Mouse (Mus musculus): ENCODE measurements around the gene Tmem40. TPM values are rescaled to one million over a fixed set of nuclear protein-coding genes. Genes with fewer than 3 reads are reported as not detected.

Tmem40 gene
- polyA plus RNA-seq, 1 experiment from 2014 or later, result 90.6 TPM

DNA sequence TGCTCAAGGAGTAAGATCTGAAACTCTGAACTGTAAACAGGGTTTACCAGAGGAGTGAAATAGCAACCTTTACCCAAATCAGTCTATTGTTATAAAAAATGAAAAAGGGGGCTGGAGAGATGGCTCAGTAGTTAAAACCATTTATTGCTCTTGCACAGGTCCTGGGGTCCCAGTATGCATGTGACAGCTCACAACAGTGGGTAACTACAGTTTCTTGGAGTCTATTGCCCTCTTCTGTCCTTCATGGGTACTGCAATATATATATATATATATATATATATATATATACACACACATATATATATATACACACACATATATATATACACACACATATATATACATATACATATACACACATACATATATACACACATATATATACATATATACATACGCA, 10.4 kb upstream of the Tmem40 start:
- Histone ChIP-seq H3K27ac (replicated peaks) (no peak overlapping the region), H3K36me3 (ENCODE audit: control insufficient read depth, insufficient read depth, low read length) (no peaks in the 10 kb centered on the region), H3K9ac (ENCODE audit: low read length) (no peak overlapping the region), H3K4me3 (ENCODE audit: low read depth, low read length) (no peak overlapping the region), H3K4me2 (replicated peaks; ENCODE audit: low read depth) (no peak overlapping the region), H3K4me1 (replicated peaks; ENCODE audit: control insufficient read depth, insufficient read depth) (peaks cover 6% of the 10 kb centered on the region), H3K9me3 (ENCODE audit: control insufficient read depth, low read length) (no peaks in the 10 kb centered on the region), H3K27me3 (ENCODE audit: control insufficient read depth, insufficient read depth, low read length) (no peaks in the 10 kb centered on the region)
- TF ChIP-seq CTCF (IDR thresholded peaks at IDR 0.05; ENCODE audit: low read depth) (peak; percentile 60), EP300 (optimal IDR thresholded peaks at IDR 0.05) (no peak)
- DNase-seq (ENCODE audit: low spot score) (no peak), ATAC-seq (ENCODE audit: low FRiP score, low TSS enrichment) (no peak)
- 88% methylated on average over 1 of the region's 1 CpGs for WGBS

DNA sequence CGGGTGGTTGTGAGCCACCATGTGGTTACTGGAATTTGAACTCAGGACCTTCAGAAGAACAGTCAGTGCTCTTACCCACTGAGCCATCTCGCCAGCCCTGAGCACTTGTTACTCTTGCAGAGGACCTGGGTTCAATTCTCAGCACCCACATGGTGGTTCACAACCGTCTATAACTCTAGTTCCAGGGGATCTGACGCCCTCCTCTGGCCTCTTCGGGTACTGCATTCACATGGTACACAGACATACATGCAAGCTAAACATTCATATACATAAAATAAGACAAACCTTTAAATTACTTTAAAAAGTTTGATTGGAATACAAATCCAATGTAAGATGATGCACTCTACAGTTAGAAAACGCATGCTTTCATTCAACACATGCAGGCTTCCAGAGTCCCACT, 10.0 kb upstream of the Tmem40 start:
- Histone ChIP-seq H3K4me2 (replicated peaks; ENCODE audit: low read depth) (no peak overlapping the region), H3K9ac (ENCODE audit: low read length) (no peak overlapping the region), H3K9me3 (ENCODE audit: control insufficient read depth, low read length) (no peaks in the 10 kb centered on the region), H3K27me3 (ENCODE audit: control insufficient read depth, insufficient read depth, low read length) (no peaks in the 10 kb centered on the region), H3K4me3 (ENCODE audit: low read depth, low read length) (no peak overlapping the region), H3K36me3 (ENCODE audit: control insufficient read depth, insufficient read depth, low read length) (no peaks in the 10 kb centered on the region), H3K27ac (replicated peaks) (no peak overlapping the region), H3K4me1 (replicated peaks; ENCODE audit: control insufficient read depth, insufficient read depth) (peaks cover 6% of the 10 kb centered on the region)
- TF ChIP-seq CTCF (IDR thresholded peaks at IDR 0.05; ENCODE audit: low read depth) (0 out of 2 replicates have a peak, but pooled peaks have one; percentile 11), EP300 (optimal IDR thresholded peaks at IDR 0.05) (no peak)
- DNase-seq (ENCODE audit: low spot score) (no peak), ATAC-seq (ENCODE audit: low FRiP score, low TSS enrichment) (no peak)
- 81% methylated on average over 6 of the region's 6 CpGs for whole genome bisulfite sequencing

DNA sequence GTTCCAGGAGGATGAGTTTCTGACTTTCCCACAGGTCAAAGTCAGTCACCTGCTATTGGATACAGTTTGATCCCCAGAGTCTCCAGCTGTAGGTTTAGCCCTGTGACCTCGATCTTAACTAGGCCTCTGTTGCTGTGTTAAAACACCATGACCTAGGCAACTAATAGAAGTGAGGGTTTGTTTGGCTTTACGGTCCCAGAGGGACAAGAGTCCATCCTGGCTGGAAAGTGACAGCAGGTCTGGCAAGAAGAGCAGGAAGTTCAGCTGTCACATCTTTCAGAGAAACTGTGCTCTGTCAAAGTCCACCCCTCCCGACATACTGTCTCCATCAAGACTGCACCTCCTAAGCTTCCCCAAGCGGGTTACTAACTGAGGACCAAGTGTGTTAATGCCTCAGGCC, 8.6 kb upstream of the Tmem40 start:
- 57% methylated on average over 4 of the region's 4 CpGs for WGBS
- DNase-seq (ENCODE audit: low spot score), result no peak
- Histone ChIP-seq H3K36me3 (ENCODE audit: control insufficient read depth, insufficient read depth, low read length) (no peaks in the 10 kb centered on the region), H3K27ac (replicated peaks) (no peak overlapping the region), H3K9me3 (ENCODE audit: control insufficient read depth, low read length) (no peaks in the 10 kb centered on the region), H3K27me3 (ENCODE audit: control insufficient read depth, insufficient read depth, low read length) (no peaks in the 10 kb centered on the region), H3K4me3 (ENCODE audit: low read depth, low read length) (no peak overlapping the region), H3K4me2 (replicated peaks; ENCODE audit: low read depth) (no peak overlapping the region), H3K4me1 (replicated peaks; ENCODE audit: control insufficient read depth, insufficient read depth) (peaks cover 4% of the 10 kb centered on the region), H3K9ac (ENCODE audit: low read length) (no peak overlapping the region)
- TF ChIP-seq CTCF (IDR thresholded peaks at IDR 0.05; ENCODE audit: low read depth), result no peak
- no peak for TF ChIP-seq EP300 (optimal IDR thresholded peaks at IDR 0.05)
- no peak for ATAC-seq (ENCODE audit: low FRiP score, low TSS enrichment)

DNA sequence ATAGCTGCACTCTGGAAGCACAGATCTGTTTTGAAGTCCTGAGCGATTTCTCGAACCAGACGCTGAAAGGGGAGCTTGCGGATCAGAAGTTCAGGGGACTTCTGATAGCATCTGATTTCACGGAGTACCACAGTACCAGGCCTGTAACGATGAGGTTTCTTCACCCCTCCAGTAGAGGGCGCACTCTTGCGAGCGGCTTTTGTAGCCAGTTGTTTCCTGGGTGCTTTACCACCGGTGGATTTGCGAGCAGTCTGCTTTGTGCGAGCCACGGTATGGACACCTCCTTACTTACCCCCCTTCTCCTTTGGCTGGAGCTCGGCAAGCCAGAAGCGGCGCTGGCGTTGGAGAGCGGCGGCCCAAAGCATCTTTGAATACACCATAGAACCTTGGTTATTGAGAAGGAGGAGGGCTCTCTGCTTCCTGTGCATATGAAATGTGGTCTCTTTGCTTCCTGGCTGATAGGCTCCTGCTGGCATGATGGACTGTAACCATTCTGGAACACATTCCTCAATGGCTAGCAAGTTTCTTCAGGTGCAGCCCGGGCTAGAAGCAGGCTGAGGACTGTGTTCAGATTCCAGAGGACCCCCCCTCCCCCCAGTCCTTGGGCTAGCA, 8.0 kb upstream of the Tmem40 start:
- 85% methylated on average over 20 of the region's 20 CpGs for WGBS
- H3K36me3 ChIP-seq (ENCODE audit: control insufficient read depth, insufficient read depth, low read length), result no peaks in the 10 kb centered on the region

DNA sequence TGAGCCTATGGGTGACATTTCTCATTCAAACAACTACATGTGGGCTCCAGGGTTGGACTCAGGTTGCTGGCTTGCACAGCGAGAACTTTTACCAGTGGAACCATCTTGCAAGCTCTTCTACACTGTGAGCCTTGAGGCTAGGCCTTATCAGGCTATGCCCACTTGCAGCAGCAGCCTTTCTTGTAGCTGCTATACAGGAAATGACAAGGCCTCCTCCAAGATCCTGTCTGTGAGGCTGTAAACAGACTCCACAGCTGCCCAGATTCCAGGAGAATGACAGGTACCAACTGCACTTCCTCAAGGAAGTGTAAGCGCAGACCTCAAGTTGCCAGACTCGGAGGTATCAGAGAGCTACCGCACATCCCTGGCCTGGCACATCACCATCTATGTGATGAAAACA, 6.0 kb upstream of the Tmem40 start:
- ATAC-seq (ENCODE audit: low FRiP score, low TSS enrichment) (no peak), DNase-seq (ENCODE audit: low spot score) (no peak)
- H3K4me2 ChIP-seq (replicated peaks; ENCODE audit: low read depth), result no peak overlapping the region
- H3K27ac ChIP-seq (replicated peaks), result no peak overlapping the region
- H3K4me1 ChIP-seq (replicated peaks; ENCODE audit: control insufficient read depth, insufficient read depth), result no peaks in the 10 kb centered on the region
- WGBS, result 59% methylated on average over 4 of the region's 4 CpGs
- TF ChIP-seq EP300 (optimal IDR thresholded peaks at IDR 0.05) (no peak), CTCF (IDR thresholded peaks at IDR 0.05; ENCODE audit: low read depth) (no peak)
- no peak overlapping the region for H3K9ac ChIP-seq (ENCODE audit: low read length)
- no peak overlapping the region for H3K4me3 ChIP-seq (ENCODE audit: low read depth, low read length)
- H3K9me3 ChIP-seq (ENCODE audit: control insufficient read depth, low read length), result no peaks in the 10 kb centered on the region
- H3K27me3 ChIP-seq (ENCODE audit: control insufficient read depth, insufficient read depth, low read length), result no peaks in the 10 kb centered on the region
- H3K36me3 ChIP-seq (ENCODE audit: control insufficient read depth, insufficient read depth, low read length), result no peaks in the 10 kb centered on the region

More for the DNA sequence above, 8.0 kb upstream of the Tmem40 start:
- no peak overlapping the region for H3K4me2 ChIP-seq (replicated peaks; ENCODE audit: low read depth)
- H3K27ac ChIP-seq (replicated peaks), result no peak overlapping the region
- DNase-seq (ENCODE audit: low spot score), result no peak
- ATAC-seq (ENCODE audit: low FRiP score, low TSS enrichment), result no peak
- H3K27me3 ChIP-seq (ENCODE audit: control insufficient read depth, insufficient read depth, low read length), result no peaks in the 10 kb centered on the region
- no peaks in the 10 kb centered on the region for H3K9me3 ChIP-seq (ENCODE audit: control insufficient read depth, low read length)
- no peak overlapping the region for H3K9ac ChIP-seq (ENCODE audit: low read length)
- no peak for TF ChIP-seq EP300 (optimal IDR thresholded peaks at IDR 0.05)
- peak; percentile 41 for TF ChIP-seq CTCF (IDR thresholded peaks at IDR 0.05; ENCODE audit: low read depth)
- no peak overlapping the region for H3K4me3 ChIP-seq (ENCODE audit: low read depth, low read length)
- no peaks in the 10 kb centered on the region; the same call in 1 of the 2 replicates for H3K4me1 ChIP-seq (replicated peaks; ENCODE audit: control insufficient read depth, insufficient read depth)

DNA sequence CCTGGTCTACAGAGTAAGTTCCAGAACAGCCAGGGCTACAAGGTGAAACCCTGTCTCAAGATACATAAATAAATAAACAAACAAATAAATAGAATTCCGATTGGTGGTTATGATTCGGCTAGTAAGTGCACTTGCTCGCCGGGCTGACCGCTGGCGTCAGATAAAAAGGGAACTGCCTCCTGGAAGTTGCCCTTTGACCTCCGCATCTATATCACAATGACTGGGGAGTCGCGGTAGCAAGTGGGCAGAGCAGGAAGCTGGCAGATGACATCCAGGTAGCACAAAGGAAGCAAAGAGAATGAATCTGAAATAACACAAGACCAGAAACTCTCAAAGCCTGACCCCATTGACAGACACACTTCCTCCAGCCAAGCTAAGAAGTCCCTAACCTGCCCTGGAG, 5.1 kb upstream of the Tmem40 start:
- no peak for TF ChIP-seq CTCF (IDR thresholded peaks at IDR 0.05; ENCODE audit: low read depth)
- no peak for TF ChIP-seq EP300 (optimal IDR thresholded peaks at IDR 0.05)
- 49% methylated on average over 9 of the region's 9 CpGs for WGBS
- H3K4me1 ChIP-seq (replicated peaks; ENCODE audit: control insufficient read depth, insufficient read depth), result no peaks in the 10 kb centered on the region
- H3K27ac ChIP-seq (replicated peaks), result no peak overlapping the region
- H3K27me3 ChIP-seq (ENCODE audit: control insufficient read depth, insufficient read depth, low read length), result no peaks in the 10 kb centered on the region
- no peaks in the 10 kb centered on the region for H3K9me3 ChIP-seq (ENCODE audit: control insufficient read depth, low read length)
- DNase-seq (ENCODE audit: low spot score), result no peak
- H3K4me2 ChIP-seq (replicated peaks; ENCODE audit: low read depth), result no peak overlapping the region
- H3K9ac ChIP-seq (ENCODE audit: low read length), result no peak overlapping the region
- H3K36me3 ChIP-seq (ENCODE audit: control insufficient read depth, insufficient read depth, low read length), result no peaks in the 10 kb centered on the region
- H3K4me3 ChIP-seq (ENCODE audit: low read depth, low read length), result no peak overlapping the region
- no peak for ATAC-seq (ENCODE audit: low FRiP score, low TSS enrichment)

Measured in stomach, postnatal 0 days (tissue).